Mouse (Mus musculus) liver, embryonic 15.5 days (tissue): ENCODE measurements at regions not wholly inside any gene's neighbourhood (a gene's known extent, or its start where the extent isn't known, plus 50 kb on each side); places are given as distances from the start of the nearest gene placed in this dataset.

Experiments used
- ATAC-seq: fragments of 200-750 bp; cut with Nextera tagmentation; 2 replicates; pipeline ENCODE4 v1.8.0; 2017; ENCODE audit warnings: moderate number of reproducible peaks, mild to moderate bottlenecking, moderate library complexity; ENCODE audit not compliant: insufficient read depth
- H3K27ac ChIP-seq: fragments of 300-500 bp; sonication (generic); replicated peaks from 2 replicates; pipeline ENCODE4 v1.5.1; 2015; ENCODE audit warnings: mild to moderate bottlenecking, inconsistent platforms
- H3K27me3 ChIP-seq: fragments of 300-500 bp; sonication (generic); 2 replicates; pipeline ENCODE4 v1.6.1; 2015; ENCODE audit warnings: mild to moderate bottlenecking, inconsistent platforms
- H3K36me3 ChIP-seq: fragments of 300-500 bp; sonication (generic); replicated peaks from 2 replicates; pipeline ENCODE4 v1.6.1; 2015; ENCODE audit warnings: moderate library complexity, mild to moderate bottlenecking, inconsistent platforms
- H3K4me1 ChIP-seq: fragments of 300-500 bp; sonication (generic); replicated peaks from 2 replicates; pipeline ENCODE4 v1.6.1; 2015; ENCODE audit warnings: inconsistent platforms
- H3K4me2 ChIP-seq: fragments of 300-500 bp; sonication (generic); 2 replicates; pipeline ENCODE4 v1.6.1; 2015; ENCODE audit warnings: moderate library complexity, mild to moderate bottlenecking, inconsistent platforms
- H3K4me3 ChIP-seq: fragments of 300-500 bp; sonication (generic); replicated peaks from 2 replicates; pipeline ENCODE4 v1.5.1; 2015; ENCODE audit warnings: mild to moderate bottlenecking, inconsistent platforms
- H3K9ac ChIP-seq: fragments of 300-500 bp; sonication (generic); 2 replicates; pipeline ENCODE4 v1.6.1; 2015; ENCODE audit warnings: moderate library complexity, mild to moderate bottlenecking, inconsistent platforms
- H3K9me3 ChIP-seq: fragments of 300-500 bp; sonication (generic); replicated peaks from 2 replicates; pipeline ENCODE4 v1.6.1; 2016; ENCODE audit warnings: inconsistent platforms
- WGBS: fragments of 180-500 bp; shearing (Covaris S2); methylation state at CpG from one replicate; pipeline ENCODE4 v1.1.7; 2015; ENCODE audit warnings: mixed read lengths; ENCODE audit not compliant: insufficient replicate concordance; 5-methylcytosine and 5-hydroxymethylcytosine counted together

DNA sequence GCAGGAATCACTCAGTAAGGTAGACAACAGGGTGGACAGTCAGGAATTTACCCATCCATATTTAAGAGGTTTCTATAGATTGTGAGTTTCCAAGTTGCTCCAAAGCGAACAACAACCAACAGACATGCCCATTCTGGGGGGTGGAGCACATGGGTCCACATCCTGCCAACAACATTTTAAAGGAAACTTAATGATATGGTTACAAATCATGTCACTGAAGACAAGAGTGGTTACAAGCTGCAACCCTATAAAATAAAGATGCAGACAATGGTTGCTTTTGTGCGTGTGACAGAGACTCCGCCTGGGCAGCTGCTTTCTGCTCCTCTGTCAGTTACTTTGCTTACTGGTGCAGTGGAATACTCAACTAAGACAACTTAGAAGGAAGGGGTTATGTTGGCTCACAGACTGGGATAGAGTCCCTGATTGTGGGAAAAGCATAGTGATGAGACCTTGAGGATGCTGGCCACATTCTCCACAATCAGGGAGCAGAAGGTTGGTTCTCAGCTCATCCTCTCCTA, 52.3 kb upstream of the Irx4 start:
- no peak overlapping the region for H3K4me3 ChIP-seq
- no peaks in the 10 kb centered on the region for H3K36me3 ChIP-seq
- ATAC-seq: no peak
- no peak overlapping the region for H3K27ac ChIP-seq
- no peaks in the 10 kb centered on the region for H3K27me3 ChIP-seq
- no peak overlapping the region for H3K4me2 ChIP-seq
- WGBS: 68% methylated on average over 3 of the region's 3 CpGs
- no peak overlapping the region for H3K9ac ChIP-seq
- H3K4me1 ChIP-seq: no peaks in the 10 kb centered on the region
- H3K9me3 ChIP-seq: no peaks in the 10 kb centered on the region
